Mouse (Mus musculus): ENCODE results near the gene Arhgef15. TPM values are rescaled to one million over a fixed set of nuclear protein-coding genes. Genes with fewer than 3 reads are reported as not detected.
"Not testable (repeated sequence)": the region's sequence is repeated elsewhere in the genome, so short reads cannot be mapped to it uniquely, and the experiment has no call there.

The Arhgef15 gene
- polyA plus RNA-seq, 1 experiment from 2014 or later, result 12.8 TPM

DNA sequence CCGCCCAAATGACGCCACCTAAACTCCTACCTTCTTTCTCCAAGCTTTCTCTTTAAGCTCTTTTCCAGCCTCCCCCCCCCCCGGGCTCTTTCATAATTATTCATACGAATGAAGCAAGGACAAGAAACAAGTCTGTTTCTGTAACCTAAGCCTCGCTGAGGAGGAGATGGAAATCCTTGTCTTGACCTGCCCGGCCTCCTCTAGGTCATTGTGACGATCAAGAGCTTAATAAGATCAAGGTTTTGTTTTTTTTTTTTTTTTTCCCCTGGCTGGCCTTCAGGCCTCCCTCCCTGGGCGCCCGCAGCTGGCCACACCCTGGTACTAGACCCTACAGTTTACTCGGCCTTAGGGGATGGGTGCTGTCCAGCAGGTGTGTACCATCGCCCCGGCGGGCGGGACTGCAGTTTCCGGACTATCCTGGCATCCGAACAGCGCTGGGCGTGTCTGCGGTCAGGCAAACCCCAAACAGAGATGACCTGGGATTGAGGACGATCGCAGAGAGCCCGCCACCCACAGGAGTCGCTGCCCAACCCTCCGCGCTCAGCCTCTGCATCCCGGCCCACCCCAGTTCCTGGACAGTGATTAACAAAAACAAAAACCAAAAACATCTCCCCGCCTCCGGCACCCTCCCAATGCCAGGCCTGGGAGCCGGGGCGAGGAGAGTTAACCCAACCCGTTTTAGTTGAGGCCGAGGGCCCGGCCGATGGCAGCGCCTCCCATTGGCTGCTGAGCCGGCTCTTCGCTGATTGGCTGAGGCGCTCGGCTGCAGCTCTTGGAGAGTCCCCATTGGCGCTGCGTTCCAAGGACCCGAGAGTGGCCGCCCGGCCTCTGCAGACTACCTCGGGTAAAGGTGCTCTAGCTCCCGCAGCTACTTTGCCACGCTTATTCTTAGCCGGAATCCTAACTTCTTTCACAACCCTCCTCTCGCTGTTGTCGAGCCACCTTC lies 10.3 kb upstream of the Arhgef15 start, which contains the start of gene Slc25a35:
TSS of gene Slc25a35 (plus strand) at position 795 of the 946 bp plus-strand sequence.
- H3K9me3 ChIP-seq (ENCODE audit: control insufficient read depth, low read length), result no peaks in the 10 kb centered on the region
- peak within 1 kb of the TSS; percentile 80 for H3K9ac ChIP-seq (replicated peaks; ENCODE audit: low read depth, low read length)
- no peaks in the 10 kb centered on the region for H3K36me3 ChIP-seq (ENCODE audit: control insufficient read depth, insufficient read depth)
- peak within 1 kb of the TSS; percentile 73 for H3K4me3 ChIP-seq (replicated peaks; ENCODE audit: low read length)
- H3K4me2 ChIP-seq (ENCODE audit: low read length), result peak within 1 kb of the TSS; percentile 97
- peak; percentile 98 for ATAC-seq
- under 1% methylated on average over 50 of the region's 50 CpGs for WGBS
- H3K4me1 ChIP-seq (replicated peaks; ENCODE audit: control insufficient read depth, insufficient read depth, low read length), result peaks cover 10% of the 10 kb centered on the region
- no peaks in the 10 kb centered on the region for H3K27me3 ChIP-seq (replicated peaks; ENCODE audit: control insufficient read depth, insufficient read depth, low read length)
- H3K27ac ChIP-seq (ENCODE audit: low read length), result no peak within 1 kb of the TSS

DNA sequence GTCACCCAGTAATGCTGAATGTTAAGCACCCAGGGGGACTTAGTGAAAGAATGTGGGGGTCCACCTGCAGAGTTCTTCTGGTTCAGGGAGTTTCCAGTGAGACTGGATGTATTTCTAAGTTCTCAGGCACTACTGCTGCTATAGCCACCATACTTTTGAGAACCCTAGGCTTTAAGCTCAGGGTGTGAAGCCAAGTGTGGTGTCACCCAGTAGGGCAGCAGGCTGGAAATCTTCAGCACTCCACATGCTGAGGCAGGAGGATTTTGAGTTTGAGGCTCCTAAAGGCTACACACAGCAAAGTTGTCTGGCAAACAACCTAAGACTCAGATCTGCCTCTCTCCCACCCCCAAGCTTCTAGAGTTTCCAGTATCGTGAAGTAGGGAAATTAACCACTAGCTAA lies 9.3 kb upstream of the Arhgef15 start:
- ATAC-seq, result no peak
- Histone ChIP-seq H3K9me3 (ENCODE audit: control insufficient read depth, low read length) (no peaks in the 10 kb centered on the region), H3K27ac (ENCODE audit: low read length) (no peak overlapping the region), H3K9ac (replicated peaks; ENCODE audit: low read depth, low read length) (no peak overlapping the region), H3K4me1 (replicated peaks; ENCODE audit: control insufficient read depth, insufficient read depth, low read length) (peaks cover 9% of the 10 kb centered on the region), H3K4me3 (replicated peaks; ENCODE audit: low read length) (no peak overlapping the region), H3K27me3 (replicated peaks; ENCODE audit: control insufficient read depth, insufficient read depth, low read length) (no peaks in the 10 kb centered on the region), H3K36me3 (ENCODE audit: control insufficient read depth, insufficient read depth) (no peaks in the 10 kb centered on the region), H3K4me2 (ENCODE audit: low read length) (no peak overlapping the region)
- 58% methylated on average over 1 of the region's 1 CpGs for WGBS

DNA sequence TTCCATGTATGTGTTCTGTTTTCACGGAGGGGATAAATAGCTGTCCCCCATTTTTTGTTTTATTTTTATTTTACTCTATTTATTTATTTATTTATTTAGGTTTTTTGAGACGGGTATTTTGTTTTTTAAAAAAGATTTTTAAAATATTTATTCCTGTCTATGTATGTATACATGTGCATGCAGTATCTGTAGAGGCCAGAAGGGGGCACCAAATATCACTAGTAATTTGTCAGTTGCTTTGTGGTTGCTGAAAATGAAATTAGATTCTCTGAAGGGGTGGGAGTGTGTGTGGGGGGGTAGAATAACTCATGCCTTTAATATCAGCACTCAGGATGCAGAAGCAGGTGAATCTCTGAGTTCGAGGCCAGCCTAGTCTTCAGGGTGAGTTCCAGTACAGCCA lies 8.6 kb upstream of the Arhgef15 start:
- H3K4me1 ChIP-seq (replicated peaks; ENCODE audit: control insufficient read depth, insufficient read depth, low read length), result peaks cover 9% of the 10 kb centered on the region
- 24% methylated on average over 3 of the region's 3 CpGs for WGBS
- no peak overlapping the region for H3K9ac ChIP-seq (replicated peaks; ENCODE audit: low read depth, low read length)
- no peaks in the 10 kb centered on the region for H3K27me3 ChIP-seq (replicated peaks; ENCODE audit: control insufficient read depth, insufficient read depth, low read length)
- H3K4me2 ChIP-seq (ENCODE audit: low read length), result no peak overlapping the region
- no peak overlapping the region for H3K27ac ChIP-seq (ENCODE audit: low read length)
- H3K36me3 ChIP-seq (ENCODE audit: control insufficient read depth, insufficient read depth), result no peaks in the 10 kb centered on the region
- no peaks in the 10 kb centered on the region for H3K9me3 ChIP-seq (ENCODE audit: control insufficient read depth, low read length)
- ATAC-seq, result no peak
- H3K4me3 ChIP-seq (replicated peaks; ENCODE audit: low read length), result no peak overlapping the region

DNA sequence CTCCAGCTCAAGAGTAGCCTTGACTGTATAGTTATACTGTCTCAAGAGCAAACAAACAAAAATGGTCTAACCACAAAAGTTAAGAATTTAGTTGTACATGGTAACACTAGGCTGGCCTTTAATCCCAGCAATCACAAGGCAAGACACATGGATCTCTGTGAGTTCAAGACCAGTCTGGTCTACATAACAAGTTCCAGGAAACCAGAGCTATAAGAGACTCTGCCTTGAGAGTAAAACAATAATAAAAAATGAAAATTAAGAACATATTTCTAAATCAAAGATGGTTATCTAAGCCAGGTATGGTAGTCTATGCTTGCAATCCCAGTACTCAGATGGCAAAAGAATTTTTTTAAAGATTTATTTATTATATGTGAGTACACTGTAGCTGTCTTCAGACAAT lies 7.8 kb upstream of the Arhgef15 start:
- Histone ChIP-seq H3K4me2 (ENCODE audit: low read length) (no peak overlapping the region), H3K27ac (ENCODE audit: low read length) (no peak overlapping the region), H3K36me3 (ENCODE audit: control insufficient read depth, insufficient read depth) (no peaks in the 10 kb centered on the region), H3K4me3 (replicated peaks; ENCODE audit: low read length) (no peak overlapping the region), H3K9me3 (ENCODE audit: control insufficient read depth, low read length) (no peaks in the 10 kb centered on the region), H3K9ac (replicated peaks; ENCODE audit: low read depth, low read length) (no peak overlapping the region), H3K4me1 (replicated peaks; ENCODE audit: control insufficient read depth, insufficient read depth, low read length) (peaks cover 9% of the 10 kb centered on the region), H3K27me3 (replicated peaks; ENCODE audit: control insufficient read depth, insufficient read depth, low read length) (no peaks in the 10 kb centered on the region)
- ATAC-seq, result no peak

DNA sequence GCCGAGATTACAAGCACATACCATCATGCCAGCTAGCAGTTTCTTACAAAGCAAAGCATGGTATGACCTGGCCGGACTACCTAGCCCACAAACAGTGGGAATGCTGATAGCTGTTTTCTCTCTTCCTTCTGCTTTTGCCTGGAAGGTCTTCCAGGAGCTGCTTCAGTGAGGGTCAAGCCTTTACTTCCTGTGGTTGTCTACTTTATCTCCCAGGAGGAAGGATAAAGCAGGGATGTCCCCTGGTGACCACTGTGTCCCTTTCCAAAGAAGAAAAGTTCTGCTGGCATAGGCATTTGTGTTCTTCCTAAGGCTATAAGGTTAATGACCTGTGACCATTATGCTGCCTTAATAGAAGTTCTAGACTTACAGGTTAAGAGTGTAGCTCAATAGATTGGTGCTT lies 6.1 kb upstream of the Arhgef15 start:
- Histone ChIP-seq H3K4me2 (ENCODE audit: low read length) (no peak overlapping the region), H3K9me3 (ENCODE audit: control insufficient read depth, low read length) (no peaks in the 10 kb centered on the region), H3K9ac (replicated peaks; ENCODE audit: low read depth, low read length) (no peak overlapping the region), H3K36me3 (ENCODE audit: control insufficient read depth, insufficient read depth) (no peaks in the 10 kb centered on the region), H3K4me3 (replicated peaks; ENCODE audit: low read length) (no peak overlapping the region), H3K27ac (ENCODE audit: low read length) (no peak overlapping the region), H3K27me3 (replicated peaks; ENCODE audit: control insufficient read depth, insufficient read depth, low read length) (no peaks in the 10 kb centered on the region), H3K4me1 (replicated peaks; ENCODE audit: control insufficient read depth, insufficient read depth, low read length) (peaks cover 8% of the 10 kb centered on the region)
- ATAC-seq, result no peak
- WGBS, result 88% methylated on average over 2 of the region's 2 CpGs

DNA sequence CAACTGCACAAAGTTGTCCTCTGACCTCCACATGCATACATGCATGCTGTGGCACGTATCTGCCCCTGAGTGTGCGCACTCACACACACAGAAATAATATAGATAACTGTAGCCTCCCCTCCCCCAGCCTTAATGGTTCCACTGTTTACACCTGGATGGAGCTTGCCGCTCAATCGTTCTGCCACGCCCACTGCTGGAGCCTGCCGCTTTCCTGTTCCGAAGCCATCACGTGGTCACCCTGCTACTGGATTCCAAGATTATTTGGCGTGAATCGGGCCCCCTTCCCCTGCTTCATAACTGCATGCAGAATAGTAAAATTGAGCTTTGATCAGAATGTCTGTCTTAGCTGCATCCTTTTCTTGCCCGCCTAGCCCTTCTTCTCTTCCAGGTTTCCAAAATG lies 4.9 kb upstream of the Arhgef15 start:
- H3K27me3 ChIP-seq (replicated peaks; ENCODE audit: control insufficient read depth, insufficient read depth, low read length); ATAC-seq; H3K4me2 ChIP-seq (ENCODE audit: low read length); H3K9me3 ChIP-seq (ENCODE audit: control insufficient read depth, low read length); H3K4me3 ChIP-seq (replicated peaks; ENCODE audit: low read length); H3K9ac ChIP-seq (replicated peaks; ENCODE audit: low read depth, low read length); H3K36me3 ChIP-seq (ENCODE audit: control insufficient read depth, insufficient read depth); H3K4me1 ChIP-seq (replicated peaks; ENCODE audit: control insufficient read depth, insufficient read depth, low read length); H3K27ac ChIP-seq (ENCODE audit: low read length): not testable (repeated sequence)
- WGBS, result 23% methylated on average over 11 of the region's 11 CpGs

DNA sequence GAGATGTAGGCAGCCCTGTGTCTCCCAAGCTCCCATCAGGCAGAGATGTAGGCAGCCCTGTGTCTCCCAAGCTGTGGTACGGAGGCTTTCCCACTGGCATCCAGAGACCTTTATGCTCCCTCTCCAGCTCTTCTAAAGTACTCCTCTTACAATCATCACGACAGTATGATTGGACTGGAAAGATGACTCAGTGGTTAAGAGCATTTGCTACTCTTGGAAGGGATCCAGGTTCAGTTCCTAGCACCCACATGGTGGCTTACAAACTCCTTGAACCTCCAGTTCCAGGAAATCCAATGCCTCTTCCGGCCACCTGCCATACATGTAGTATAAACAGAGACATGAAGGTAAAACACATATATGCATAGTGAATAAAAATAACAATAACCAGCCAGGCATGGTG lies 4.3 kb upstream of the Arhgef15 start:
- no peak overlapping the region for H3K27ac ChIP-seq (ENCODE audit: low read length)
- no peaks in the 10 kb centered on the region for H3K9me3 ChIP-seq (ENCODE audit: control insufficient read depth, low read length)
- H3K27me3 ChIP-seq (replicated peaks; ENCODE audit: control insufficient read depth, insufficient read depth, low read length), result no peaks in the 10 kb centered on the region
- no peak overlapping the region for H3K9ac ChIP-seq (replicated peaks; ENCODE audit: low read depth, low read length)
- WGBS, result 79% methylated on average over 3 of the region's 3 CpGs
- no peaks in the 10 kb centered on the region for H3K4me1 ChIP-seq (replicated peaks; ENCODE audit: control insufficient read depth, insufficient read depth, low read length)
- no peak overlapping the region for H3K4me2 ChIP-seq (ENCODE audit: low read length)
- no peaks in the 10 kb centered on the region for H3K36me3 ChIP-seq (ENCODE audit: control insufficient read depth, insufficient read depth)
- no peak for ATAC-seq
- H3K4me3 ChIP-seq (replicated peaks; ENCODE audit: low read length), result no peak overlapping the region

DNA sequence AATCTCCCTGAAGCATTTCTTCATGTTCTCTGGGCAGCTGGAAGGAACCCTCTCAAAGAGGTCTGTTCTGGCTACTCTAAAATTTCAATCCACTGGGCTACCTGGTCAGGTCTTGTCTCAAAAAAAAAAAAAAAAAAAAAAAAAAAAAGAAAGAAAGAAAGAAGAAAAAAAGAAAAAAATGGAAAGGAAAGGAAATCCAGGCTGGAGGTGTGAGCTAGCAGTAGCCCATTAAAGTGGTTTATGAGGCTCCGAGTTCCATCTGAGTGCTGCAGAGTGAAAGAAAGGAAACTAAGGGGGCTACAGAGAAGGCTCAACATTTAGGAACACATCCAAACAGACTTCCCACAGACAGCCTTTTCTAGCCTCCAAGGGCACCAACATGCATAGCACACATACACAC lies 691 bp upstream of the Arhgef15 start:
- Histone ChIP-seq H3K9me3 (ENCODE audit: control insufficient read depth, low read length) (no peaks in the 10 kb centered on the region), H3K4me1 (replicated peaks; ENCODE audit: control insufficient read depth, insufficient read depth, low read length) (peaks cover 11% of the 10 kb centered on the region; the same call in 1 of the 2 replicates), H3K36me3 (ENCODE audit: control insufficient read depth, insufficient read depth) (no peaks in the 10 kb centered on the region), H3K27me3 (replicated peaks; ENCODE audit: control insufficient read depth, insufficient read depth, low read length) (peaks cover 8% of the 10 kb centered on the region), H3K4me3 (replicated peaks; ENCODE audit: low read length) (no peak overlapping the region), H3K9ac (replicated peaks; ENCODE audit: low read depth, low read length) (no peak overlapping the region), H3K4me2 (ENCODE audit: low read length) (no peak overlapping the region), H3K27ac (ENCODE audit: low read length) (no peak overlapping the region)
- WGBS, result 100% methylated on average over 1 of the region's 1 CpGs
- no peak for ATAC-seq

DNA sequence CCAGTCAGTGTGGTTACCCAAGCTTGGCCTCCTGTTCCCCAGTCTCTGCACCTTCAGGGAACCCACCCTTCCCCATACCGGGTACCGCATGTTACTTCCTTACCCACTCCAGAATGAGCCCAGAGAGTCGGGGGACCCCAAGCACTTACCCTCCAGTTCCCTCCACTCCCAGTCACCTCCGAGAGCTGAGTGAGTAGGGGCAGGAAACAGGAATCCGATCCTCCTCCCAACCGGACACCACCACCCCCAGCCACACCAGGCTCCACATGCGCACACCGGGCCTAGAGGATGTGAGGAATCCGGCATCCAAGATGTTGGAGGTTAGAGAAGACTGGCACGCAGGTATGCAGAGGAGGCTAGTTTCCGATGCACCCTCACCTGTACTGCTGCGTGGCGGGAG lies 583 bp downstream of the Arhgef15 start:
- Histone ChIP-seq H3K9me3 (ENCODE audit: control insufficient read depth, low read length) (no peaks in the 10 kb centered on the region), H3K4me2 (ENCODE audit: low read length) (no peak overlapping the region), H3K9ac (replicated peaks; ENCODE audit: low read depth, low read length) (0 out of 2 replicates have a peak overlapping the region, but pooled peaks have one; percentile 17), H3K27me3 (replicated peaks; ENCODE audit: control insufficient read depth, insufficient read depth, low read length) (peaks cover 9% of the 10 kb centered on the region), H3K36me3 (ENCODE audit: control insufficient read depth, insufficient read depth) (no peaks in the 10 kb centered on the region), H3K4me3 (replicated peaks; ENCODE audit: low read length) (no peak overlapping the region; the same call in 1 of the 2 replicates), H3K4me1 (replicated peaks; ENCODE audit: control insufficient read depth, insufficient read depth, low read length) (peaks cover 11% of the 10 kb centered on the region; the same call in 1 of the 2 replicates), H3K27ac (ENCODE audit: low read length) (no peak overlapping the region)
- WGBS, result 36% methylated on average over 13 of the region's 13 CpGs
- ATAC-seq, result no peak
